Mouse (Mus musculus) lung, postnatal 0 days (tissue): ENCODE measurements around the gene Ccdc134. TPM values are rescaled to one million over a fixed set of nuclear protein-coding genes. Genes with fewer than 3 reads are reported as not detected.

Experiments
- ATAC-seq: fragments of 200-750 bp; cut with Nextera tagmentation; 2 replicates; pipeline ENCODE4 v1.8.0; 2017; ENCODE audit warnings: moderate library complexity
- DNase-seq: peaks from one replicate; pipeline ENCODE4 v3.0.0-alpha.2; 2016; ENCODE audit warnings: low spot score
- H3K27ac ChIP-seq: fragments of 300-500 bp; sonication (generic); 2 replicates; pipeline ENCODE4 v1.5.1; 2014; ENCODE audit warnings: antibody characterized with exemption, mild to moderate bottlenecking, low read length, mixed read lengths
- H3K27me3 ChIP-seq: fragments of 300-500 bp; sonication (generic); replicated peaks from 2 replicates; pipeline ENCODE4 v1.6.1; 2014; ENCODE audit warnings: low read length, mixed read lengths; ENCODE audit not compliant: insufficient read depth
- H3K36me3 ChIP-seq: fragments of 300-500 bp; sonication (generic); 2 replicates; pipeline ENCODE4 v1.6.1; 2014; ENCODE audit warnings: low read length, mixed read lengths; ENCODE audit not compliant: insufficient read depth
- H3K4me1 ChIP-seq: fragments of 300-500 bp; sonication (generic); 2 replicates; pipeline ENCODE4 v1.6.1; 2014; ENCODE audit warnings: antibody characterized with exemption, low read depth, low read length, mixed read lengths; ENCODE audit not compliant: insufficient read depth
- H3K4me2 ChIP-seq: fragments of 300-500 bp; sonication (generic); replicated peaks from 2 replicates; pipeline ENCODE4 v1.6.1; 2014; ENCODE audit warnings: low read depth, mild to moderate bottlenecking, low read length, moderate library complexity, mixed read lengths
- H3K4me3 ChIP-seq: fragments of 300-500 bp; sonication (generic); 2 replicates; pipeline ENCODE4 v1.5.1; 2014; ENCODE audit warnings: low read depth, low read length
- H3K9ac ChIP-seq: fragments of 300-500 bp; sonication (generic); replicated peaks from 2 replicates; pipeline ENCODE4 v1.6.1; 2014; ENCODE audit warnings: low read depth, mild to moderate bottlenecking
- H3K9me3 ChIP-seq: fragments of 300-500 bp; sonication (generic); 2 replicates; pipeline ENCODE4 v1.6.1; 2016; ENCODE audit warnings: low read length, mixed read lengths
- CTCF ChIP-seq: IDR thresholded peaks from 2 replicates; pipeline ENCODE4 v1.5.1; 2016; ENCODE audit warnings: antibody characterized with exemption, mild to moderate bottlenecking
- EP300 ChIP-seq: IDR thresholded peaks from 2 replicates; pipeline ENCODE4 v1.6.1; 2016; ENCODE audit warnings: antibody characterized with exemption, mild to moderate bottlenecking, control low read depth
- WGBS: fragments of 180-500 bp; shearing (Covaris S2); extraction: QIAGEN DNeasy Blood & Tissue Kit; methylation state at CpG from one replicate; pipeline ENCODE4 v1.1.7; 2014; 5-methylcytosine and 5-hydroxymethylcytosine counted together
- polyA plus RNA-seq: library from polyadenylated mRNA; unstranded; fragments of >200 nt; fragmentation: Nextera tagmentation; extraction: Ambion mirVana; gene quantifications from 2 replicates; pipeline ENCODE4 v1.2.1, GENCODE M21; 2015

Gene Ccdc134
- polyA plus RNA-seq, 1 experiment from 2014 or later: 10.8 TPM

DNA sequence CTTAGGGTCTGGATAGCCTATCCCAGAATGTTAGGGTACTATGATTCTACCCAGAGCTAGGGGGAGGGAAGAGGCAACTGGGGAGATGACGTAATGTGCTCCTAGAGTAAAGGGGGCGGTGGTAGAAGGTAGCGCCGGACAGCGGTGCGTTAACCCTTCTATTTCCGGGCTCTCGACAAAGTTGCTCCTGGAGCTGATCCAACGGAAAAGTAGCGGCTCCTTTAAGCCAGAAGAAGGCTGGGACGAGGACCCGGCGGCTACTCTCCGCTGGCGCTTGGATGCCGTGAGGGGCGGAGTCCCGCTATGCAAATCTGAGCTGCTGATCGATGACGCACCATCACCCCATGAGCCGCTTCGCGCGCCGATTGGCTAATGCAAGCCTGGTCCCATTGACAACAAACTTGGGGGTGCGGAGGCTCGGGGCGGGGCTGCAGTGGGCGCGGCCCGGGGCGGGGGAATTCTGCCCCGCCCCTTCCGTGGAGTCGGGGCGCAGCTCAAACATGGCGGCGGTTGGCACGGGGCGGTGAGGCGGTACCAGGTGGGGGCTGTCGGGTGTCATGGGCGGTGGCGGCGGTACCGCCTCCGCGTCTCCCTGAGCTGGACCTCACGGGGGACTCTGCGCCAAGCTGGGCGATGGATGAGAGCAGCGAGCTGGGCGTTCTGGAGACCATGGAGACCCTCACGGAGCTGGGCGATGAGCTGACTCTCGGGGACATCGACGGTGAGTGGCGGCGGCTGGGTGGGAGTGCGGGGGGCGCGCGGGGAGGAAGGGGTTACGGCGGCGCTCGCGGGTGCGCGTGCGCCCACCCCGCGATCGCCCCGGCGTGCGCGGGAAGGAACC lies 19.3 kb downstream of the Ccdc134 start, which contains the start of gene Srebf2:
Gene Srebf2, plus strand, starts transcription at position 412 of the 841 bp plus-strand sequence.
- no peaks in the 10 kb centered on the region for H3K36me3 ChIP-seq
- DNase-seq (peak; percentile 99), ATAC-seq (peak; percentile 96)
- H3K27me3 ChIP-seq: no peaks in the 10 kb centered on the region
- peaks cover 16% of the 10 kb centered on the region; the same call in 1 of the 2 replicates for H3K4me1 ChIP-seq
- TF ChIP-seq CTCF (no peak), EP300 (peak; percentile 75; the same call in 1 of the 2 replicates)
- H3K4me3 ChIP-seq: peak within 1 kb of the TSS; percentile 92
- H3K4me2 ChIP-seq: peak within 1 kb of the TSS; percentile 88
- H3K27ac ChIP-seq: peak within 1 kb of the TSS; percentile 92
- no peaks in the 10 kb centered on the region for H3K9me3 ChIP-seq
- peak within 1 kb of the TSS; percentile 69 for H3K9ac ChIP-seq
- WGBS: under 1% methylated on average over 46 of the region's 79 CpGs

DNA sequence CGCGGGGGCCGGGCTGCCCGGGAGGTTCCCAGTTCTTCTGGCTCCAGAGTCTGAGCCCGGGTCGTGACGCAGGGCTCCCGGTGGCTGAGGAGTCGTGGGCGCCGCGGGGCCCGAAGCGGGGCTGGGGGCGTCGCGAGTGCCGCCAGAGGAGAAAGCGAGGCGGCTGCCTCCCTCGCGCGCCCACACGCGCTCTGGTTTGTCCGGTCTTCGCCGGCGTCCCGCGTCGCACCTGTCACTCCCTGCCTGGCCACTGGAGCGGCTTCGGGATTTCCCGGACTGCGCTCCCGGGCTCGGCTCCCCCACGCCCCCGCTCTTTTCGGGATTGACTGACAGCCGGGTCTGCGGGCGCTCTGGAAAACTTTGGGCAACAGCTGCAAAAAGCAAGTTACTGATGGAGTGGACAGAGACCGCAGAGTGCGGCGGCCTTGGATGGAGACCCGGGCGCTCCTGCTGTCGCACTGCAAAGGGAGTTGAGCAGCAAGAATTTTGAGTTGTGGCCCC lies 19.9 kb downstream of the Ccdc134 start:
- TF ChIP-seq CTCF: peak; percentile 17
- no peak for TF ChIP-seq EP300
- Histone ChIP-seq H3K9me3 (no peaks in the 10 kb centered on the region), H3K36me3 (no peaks in the 10 kb centered on the region), H3K4me1 (peaks cover 16% of the 10 kb centered on the region; the same call in 1 of the 2 replicates), H3K4me2 (peak overlapping the region; percentile 88), H3K4me3 (peak overlapping the region; percentile 92), H3K27me3 (no peaks in the 10 kb centered on the region), H3K9ac (peak overlapping the region; percentile 69), H3K27ac (peak overlapping the region; percentile 92)
- DNase-seq: peak; percentile 72
- 0% methylated on average over 34 of the region's 50 CpGs for WGBS
- peak; percentile 30 for ATAC-seq

DNA sequence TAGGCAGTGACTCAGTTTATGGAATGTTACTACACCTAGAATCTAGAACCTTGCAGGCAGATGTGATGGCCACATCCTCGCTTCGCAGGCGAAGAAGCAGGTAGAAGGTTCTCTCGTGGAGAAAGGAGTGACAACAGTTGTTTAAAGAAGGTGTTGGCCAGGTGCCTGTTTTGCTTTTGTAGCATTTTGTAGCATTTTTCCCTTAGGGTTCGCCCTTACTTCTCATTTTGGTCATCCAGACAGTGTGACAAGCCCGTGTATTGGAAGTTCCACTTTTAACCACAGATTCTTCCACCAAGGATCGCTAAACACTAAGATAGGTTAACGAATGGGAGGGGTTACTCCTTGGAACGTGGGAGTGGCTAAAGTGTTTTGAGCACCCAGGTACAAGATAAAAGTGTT lies 20.8 kb downstream of the Ccdc134 start:
- Histone ChIP-seq H3K27me3 (no peaks in the 10 kb centered on the region), H3K9ac (peak overlapping the region; percentile 69), H3K36me3 (no peaks in the 10 kb centered on the region), H3K27ac (peak overlapping the region; percentile 92; the same call in 1 of the 2 replicates), H3K9me3 (no peaks in the 10 kb centered on the region), H3K4me1 (peaks cover 16% of the 10 kb centered on the region; the same call in 1 of the 2 replicates), H3K4me3 (peak overlapping the region; percentile 92), H3K4me2 (peak overlapping the region; percentile 88)
- 17% methylated on average over 9 of the region's 9 CpGs for WGBS
- ATAC-seq: no peak
- TF ChIP-seq EP300 (no peak), CTCF (no peak)
- peak; percentile 43 for DNase-seq

DNA sequence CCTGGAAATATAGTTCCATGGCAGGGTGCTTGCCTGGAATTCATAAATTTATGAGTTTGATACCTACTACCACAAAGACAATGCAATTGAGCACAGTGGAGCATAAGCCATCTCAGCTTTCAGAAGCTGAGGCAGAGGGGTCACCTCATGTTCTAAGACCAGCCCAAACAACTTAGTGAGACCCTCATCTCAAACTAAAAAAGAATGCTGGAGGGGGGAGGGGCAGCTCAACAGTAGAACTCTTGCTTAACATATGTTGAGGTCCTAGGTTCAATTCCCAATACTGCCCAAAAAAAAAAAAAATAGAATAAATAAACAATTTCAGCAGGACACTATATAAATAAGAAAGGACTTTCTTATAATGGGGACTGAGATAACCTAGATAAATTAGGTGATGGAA lies 22.3 kb downstream of the Ccdc134 start:
- Histone ChIP-seq H3K9me3 (no peaks in the 10 kb centered on the region), H3K27me3 (no peaks in the 10 kb centered on the region)

DNA sequence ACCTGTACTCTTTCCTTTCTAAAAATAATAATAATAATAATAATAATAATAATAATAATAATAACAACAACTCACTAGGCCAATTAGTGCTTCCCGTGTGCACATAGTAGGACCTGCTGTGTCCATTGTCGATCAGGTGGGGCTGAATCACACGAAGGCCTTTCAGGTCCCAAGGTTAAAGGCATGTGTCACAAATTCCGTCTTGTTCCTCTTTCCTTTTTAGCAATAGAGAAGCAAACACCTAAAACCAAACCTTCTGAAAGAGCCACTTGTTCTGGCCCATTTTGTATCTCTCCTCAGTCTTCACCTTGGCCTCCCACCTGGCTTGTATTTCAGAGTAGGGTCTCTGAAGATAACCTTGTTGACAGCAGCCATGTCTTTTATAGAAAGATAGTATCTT lies 23.5 kb downstream of the Ccdc134 start:
- Histone ChIP-seq H3K9me3 (no peaks in the 10 kb centered on the region), H3K4me1 (peaks cover 14% of the 10 kb centered on the region; the same call in 1 of the 2 replicates), H3K36me3 (no peaks in the 10 kb centered on the region), H3K9ac (no peak overlapping the region), H3K4me2 (no peak overlapping the region), H3K4me3 (no peak overlapping the region), H3K27me3 (no peaks in the 10 kb centered on the region), H3K27ac (no peak overlapping the region)
- WGBS: 90% methylated on average over 4 of the region's 4 CpGs
- TF ChIP-seq CTCF (no peak), EP300 (no peak)
- DNase-seq (no peak), ATAC-seq (no peak)

More for the DNA sequence above, 22.3 kb downstream of the Ccdc134 start:
- ATAC-seq: no peak
- Histone ChIP-seq H3K4me2 (no peak overlapping the region), H3K27ac (no peak overlapping the region), H3K36me3 (no peaks in the 10 kb centered on the region), H3K4me1 (peaks cover 16% of the 10 kb centered on the region; the same call in 1 of the 2 replicates), H3K9ac (no peak overlapping the region), H3K4me3 (no peak overlapping the region)
- no peak for TF ChIP-seq EP300
- no peak for TF ChIP-seq CTCF
- no peak for DNase-seq

DNA sequence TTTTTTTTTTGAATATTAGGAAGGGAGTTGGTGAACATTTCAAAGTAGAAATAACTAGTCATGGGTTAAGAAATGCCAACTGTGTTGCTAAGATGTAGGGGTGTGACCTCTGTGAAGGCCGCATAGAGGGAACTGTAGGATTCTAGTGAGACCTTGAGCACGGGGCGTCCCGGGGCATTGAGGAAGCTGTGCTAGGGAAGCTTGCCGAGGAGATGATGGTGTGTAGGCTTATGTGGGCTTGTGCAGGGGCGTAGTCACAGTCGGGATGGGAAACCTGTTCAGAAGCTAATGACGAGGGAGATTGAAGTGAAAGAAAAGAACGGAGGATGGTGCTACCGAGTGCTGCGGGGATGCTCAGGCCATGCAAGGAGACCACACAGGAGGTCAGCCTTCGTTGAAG lies 24.3 kb downstream of the Ccdc134 start:
- Histone ChIP-seq H3K9ac (no peak overlapping the region), H3K9me3 (no peaks in the 10 kb centered on the region), H3K4me1 (peaks cover 11% of the 10 kb centered on the region; the same call in 1 of the 2 replicates), H3K4me2 (no peak overlapping the region), H3K27ac (no peak overlapping the region), H3K27me3 (no peaks in the 10 kb centered on the region), H3K36me3 (no peaks in the 10 kb centered on the region), H3K4me3 (no peak overlapping the region)
- WGBS: 77% methylated on average over 12 of the region's 12 CpGs
- TF ChIP-seq EP300 (no peak), CTCF (no peak)
- ATAC-seq (no peak), DNase-seq (no peak)
